Mouse (Mus musculus) heart, postnatal 4 days (tissue): ENCODE measurements at regions not wholly inside any gene's neighbourhood (a gene's known extent, or its start where the extent isn't known, plus 50 kb on each side); places are given as distances from the start of the nearest gene placed in this dataset.

Experiments
- DNase-seq: peaks from one replicate; pipeline ENCODE4 v3.0.0; 2021

- DNase-seq = no peak
Measured at GRCm38 (mm10) chr8:17782650-17783049, 1195.4 kb downstream of the Defb40 start.

- DNase-seq = no peak
Measured at GRCm38 (mm10) chr8:17781559-17782283, 1196.3 kb downstream of the Defb40 start.

- DNase-seq = no peak
Measured at GRCm38 (mm10) chr8:17775411-17775810, 1202.6 kb downstream of the Defb40 start.

- no peak for DNase-seq
Measured at GRCm38 (mm10) chr8:17773311-17773710, 1204.7 kb downstream of the Defb40 start.

DNA sequence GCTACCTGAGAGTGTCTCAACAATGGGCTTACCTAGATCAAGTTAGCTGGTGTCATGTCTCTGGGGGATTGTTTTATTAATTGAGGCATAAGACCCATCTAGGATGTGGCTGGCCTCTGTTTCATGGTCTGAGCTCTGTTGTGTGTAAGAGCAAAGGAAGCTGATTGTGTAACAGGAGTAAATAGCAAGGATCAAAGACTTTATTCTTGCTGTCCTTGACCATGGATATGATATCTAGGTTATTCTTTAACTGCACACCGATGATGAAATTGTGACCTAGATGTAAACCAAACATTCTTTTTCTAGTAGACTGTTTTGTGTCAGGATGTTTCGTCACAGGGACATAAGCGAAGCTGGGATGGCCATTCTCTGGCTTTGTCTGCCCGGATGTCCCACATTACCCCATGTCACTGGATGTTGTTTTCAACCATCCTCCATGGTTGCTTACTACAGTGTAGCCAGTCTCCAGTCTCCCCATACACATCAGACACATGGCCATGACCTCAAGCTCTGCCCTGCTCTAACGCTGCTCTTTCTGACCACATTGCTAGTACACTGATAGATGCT, 1210.5 kb downstream of the Defb40 start:
- no peak for DNase-seq

- no peak for DNase-seq
Measured at GRCm38 (mm10) chr8:17724672-17725071, 1253.4 kb downstream of the Defb40 start.

DNA sequence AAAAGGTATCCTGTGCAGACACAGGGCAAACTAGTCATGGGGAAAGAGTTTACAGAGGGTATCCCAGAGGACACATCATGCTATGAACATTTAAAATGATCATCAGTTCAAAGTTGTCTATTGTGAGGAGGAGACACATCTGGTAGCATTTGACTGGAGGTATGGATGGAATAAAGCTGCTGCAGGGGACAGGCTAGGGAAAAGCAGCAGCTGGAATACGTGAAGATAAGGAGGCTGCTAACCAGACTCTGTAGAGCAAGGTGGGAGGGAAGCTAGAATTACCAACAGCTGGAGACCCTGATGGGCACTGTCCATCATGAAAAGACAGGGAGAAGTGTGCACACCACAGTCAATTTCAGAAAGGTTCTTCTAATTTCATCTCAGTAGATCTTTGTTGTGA, 1268.9 kb downstream of the Defb40 start:
- no peak for DNase-seq

DNA sequence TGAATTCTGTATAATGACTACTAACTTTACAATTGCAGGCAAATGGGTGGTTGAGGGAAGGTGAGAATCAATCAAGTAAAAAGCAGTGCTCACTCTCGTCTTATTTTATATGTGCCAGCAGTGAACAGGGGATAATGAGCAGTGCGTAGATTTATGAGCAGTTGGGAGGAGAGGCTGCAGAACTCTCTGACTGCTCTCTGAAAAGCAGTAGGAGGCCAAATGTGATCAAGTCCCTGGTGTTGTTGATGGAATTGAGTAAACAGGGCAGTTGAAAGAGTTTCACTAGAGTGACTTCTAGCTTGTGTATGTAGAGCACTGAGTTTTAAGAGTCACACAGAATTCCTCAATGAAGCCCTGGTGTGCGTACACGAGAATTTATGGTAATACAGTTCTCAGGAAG, 1269.6 kb downstream of the Defb40 start:
- DNase-seq = no peak

GRCm38 (mm10) chr8:17704289-17704688, 1273.8 kb downstream of the Defb40 start:
- DNase-seq = no peak

- peak; percentile 5 for DNase-seq
Measured at GRCm38 (mm10) chr8:17700362-17700761, 1277.7 kb downstream of the Defb40 start.

DNA sequence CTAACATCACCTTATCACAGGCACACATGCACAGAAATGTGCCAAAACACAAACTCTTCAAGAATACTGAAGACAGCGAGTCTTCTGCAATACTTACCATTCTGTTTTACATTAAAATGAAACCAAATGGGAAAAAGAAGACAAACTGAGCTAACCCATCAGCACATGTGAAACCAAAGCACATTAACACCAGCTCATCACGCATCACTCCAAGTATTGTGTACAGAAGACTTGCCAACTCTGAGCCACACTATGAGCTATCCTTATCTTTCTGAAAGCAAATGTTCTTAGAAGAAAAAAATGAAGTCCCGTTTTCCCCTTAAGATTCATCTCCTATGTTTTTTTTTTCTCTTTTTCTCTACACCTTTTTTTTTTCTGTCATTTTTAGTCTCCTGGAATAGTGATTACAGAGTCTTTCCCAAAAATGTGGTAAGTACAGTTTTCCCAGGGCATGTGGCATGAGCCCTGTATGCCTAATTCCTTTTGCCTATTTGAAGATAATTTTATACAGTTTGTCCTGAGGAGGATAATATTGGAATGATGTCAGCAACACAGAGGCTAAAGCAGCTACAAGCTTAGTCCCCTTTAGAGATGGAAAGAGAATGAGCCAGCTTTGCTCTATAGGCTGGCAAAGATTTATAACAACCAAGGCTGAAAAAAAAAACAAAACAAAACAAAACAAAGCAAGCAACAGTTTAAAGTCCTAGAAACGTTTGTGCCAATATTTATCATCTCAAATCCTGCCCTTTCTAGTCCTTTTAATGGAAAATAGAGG, 1287.8 kb downstream of the Defb40 start:
- DNase-seq = no peak

- no peak for DNase-seq
Measured at GRCm38 (mm10) chr8:17689641-17690040, 1288.4 kb downstream of the Defb40 start.

DNA sequence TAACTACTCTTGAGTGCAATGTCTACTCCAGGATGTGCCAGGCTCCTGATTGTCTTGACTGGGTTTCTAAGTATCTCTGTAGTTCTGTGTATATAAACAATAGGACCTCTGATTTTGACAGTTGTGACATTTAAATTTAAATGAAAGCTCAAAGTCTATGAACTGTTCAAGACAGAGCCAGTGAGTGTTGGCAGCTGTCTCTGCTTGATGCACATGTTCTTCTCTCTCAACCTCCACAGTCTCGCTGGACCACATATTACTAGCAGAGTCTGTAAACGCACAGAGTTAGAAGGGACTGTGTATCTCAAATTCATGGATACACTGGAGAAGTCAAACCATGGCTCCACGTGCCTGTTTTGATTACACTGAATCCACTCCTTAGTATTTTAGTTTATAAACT, 1291.0 kb downstream of the Defb40 start:
- DNase-seq = no peak

GRCm38 (mm10) chr8:17664371-17665141, 1313.5 kb downstream of the Defb40 start:
- peak; percentile 6 for DNase-seq

- DNase-seq = no peak
Measured at GRCm38 (mm10) chr8:17659753-17660361, 1318.2 kb downstream of the Defb40 start.

- DNase-seq = peak; percentile 8
Measured at GRCm38 (mm10) chr8:17653786-17654185, 1324.3 kb downstream of the Defb40 start.

- no peak for DNase-seq
Measured at GRCm38 (mm10) chr8:17647559-17647958, 1330.5 kb downstream of the Defb40 start.

DNA sequence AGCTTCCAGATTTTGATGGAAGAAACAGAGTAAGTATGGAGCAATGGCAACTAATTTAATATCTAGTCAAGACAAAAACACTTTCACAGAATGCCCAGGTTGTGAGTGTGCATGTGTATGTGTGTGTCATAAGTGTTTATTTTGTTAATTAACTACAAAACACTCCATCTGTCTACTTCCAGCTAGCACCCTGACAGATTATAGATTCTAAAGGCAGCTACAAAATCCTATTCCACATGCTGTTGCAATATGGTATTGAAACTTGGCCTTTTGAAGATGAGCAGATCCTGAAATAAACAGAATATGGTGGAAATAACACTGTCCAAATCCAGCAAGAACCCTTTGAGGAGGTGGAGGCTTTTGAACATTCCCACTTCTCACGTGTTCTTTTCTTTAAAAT, 1356.9 kb downstream of the Defb40 start:
- DNase-seq = no peak

DNA sequence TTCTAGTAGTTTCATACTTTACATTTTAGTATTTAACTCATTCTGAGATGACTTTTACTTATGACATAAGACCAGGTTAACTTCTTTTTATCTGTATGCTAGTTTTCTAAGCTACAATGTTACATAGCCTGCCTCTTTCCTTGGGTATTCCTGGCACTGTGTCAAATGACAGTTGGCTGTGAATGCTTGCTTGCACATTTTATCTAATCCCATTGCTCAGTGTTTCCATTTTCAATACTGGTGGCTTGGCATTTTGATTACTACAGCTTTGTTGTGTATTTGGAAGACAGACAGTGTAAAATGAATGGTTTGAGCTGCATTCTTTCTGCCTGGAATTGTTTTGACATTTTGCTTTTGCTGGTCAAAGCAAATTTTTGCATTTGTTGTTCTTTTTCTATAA, 1359.2 kb downstream of the Defb40 start:
- DNase-seq = no peak

DNA sequence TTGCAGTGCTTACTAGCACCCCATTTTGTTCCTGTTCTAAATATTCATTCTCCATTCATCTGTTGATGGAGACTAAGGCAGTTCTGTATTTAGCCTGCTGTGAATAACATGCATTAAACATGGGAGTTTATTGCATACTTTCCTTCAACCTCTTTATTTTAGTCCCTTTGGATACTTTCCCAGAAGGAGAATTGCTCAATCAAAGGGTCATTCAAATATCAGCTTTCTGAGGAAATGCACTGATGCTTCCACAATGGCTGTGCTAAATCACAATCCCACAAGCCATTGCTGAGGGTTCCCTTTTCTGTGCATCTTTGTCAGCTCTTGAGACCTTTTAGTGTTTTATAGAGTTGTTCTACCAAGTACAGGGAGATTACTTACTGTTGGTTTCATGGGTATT, 1359.9 kb downstream of the Defb40 start:
- DNase-seq = no peak

DNA sequence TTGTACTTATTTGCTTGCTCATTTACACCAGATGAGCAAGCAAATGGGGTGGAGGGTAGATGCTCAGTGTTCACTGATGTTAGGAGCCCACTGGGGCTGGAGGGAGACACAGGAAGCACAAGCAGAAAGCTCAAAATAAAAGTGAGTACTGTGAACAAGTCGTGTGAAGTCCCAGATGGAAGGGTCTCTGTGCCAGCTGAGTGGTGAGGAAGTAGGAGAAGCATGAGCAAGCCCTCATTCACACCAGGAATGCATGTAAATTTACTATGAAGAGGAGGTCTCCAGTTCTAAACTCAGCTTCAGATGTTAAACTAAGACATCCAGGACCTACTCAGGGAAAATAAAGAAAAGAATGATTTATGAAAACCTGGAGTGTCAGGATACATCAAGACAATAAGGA, 1375.2 kb downstream of the Defb40 start:
- no peak for DNase-seq

GRCm38 (mm10) chr8:17598736-17599135, 1379.3 kb downstream of the Defb40 start:
- no peak for DNase-seq

- DNase-seq = no peak
Measured at GRCm38 (mm10) chr8:17596559-17596958, 1381.5 kb downstream of the Defb40 start.
